Mouse (Mus musculus): ENCODE results near the gene 2510039O18Rik.

- no peak for TF ChIP-seq EP300 (IDR thresholded peaks at IDR 0.05; ENCODE audit: low read depth)
- peak; percentile 73 for TF ChIP-seq CTCF (IDR thresholded peaks at IDR 0.05; ENCODE audit: low read depth)
Measured at GRCm38 (mm10) chr4:147918459-147919121, 22.1 kb upstream of the 2510039O18Rik start.

Data from heart, postnatal 0 days (tissue).